Mouse (Mus musculus): ENCODE results near the gene Osbpl11. TPM values are rescaled to one million over a fixed set of nuclear protein-coding genes. Genes with fewer than 3 reads are reported as not detected.

Gene Osbpl11
- polyA plus RNA-seq, 1 experiment from 2014 or later = 19.7 TPM

- H3K9me3 ChIP-seq (ENCODE audit: control insufficient read depth, low read length) = no peaks in the 10 kb centered on the region
- 97% methylated on average over 4 of the region's 4 CpGs for WGBS
- H3K4me2 ChIP-seq (replicated peaks; ENCODE audit: low read depth, low read length) = no peak overlapping the region
- no peak for ATAC-seq (ENCODE audit: low FRiP score)
- H3K27ac ChIP-seq (ENCODE audit: low read depth, low read length) = no peak overlapping the region
- no peak overlapping the region for H3K9ac ChIP-seq (ENCODE audit: low read depth, low read length)
- H3K4me1 ChIP-seq (replicated peaks; ENCODE audit: control insufficient read depth, insufficient read depth, low read length) = no peaks in the 10 kb centered on the region
- peaks cover 2% of the 10 kb centered on the region; the same call in 1 of the 2 replicates for H3K36me3 ChIP-seq (ENCODE audit: control insufficient read depth, insufficient read depth, low read length)
- no peak overlapping the region for H3K4me3 ChIP-seq (ENCODE audit: low read depth, low read length)
- no peaks in the 10 kb centered on the region for H3K27me3 ChIP-seq (ENCODE audit: control insufficient read depth, insufficient read depth, low read length)
- DNase-seq (ENCODE audit: low spot score) = no peak
Measured at GRCm38 (mm10) chr16:33271824-33272223, 87.0 kb downstream of the Osbpl11 start.

DNA sequence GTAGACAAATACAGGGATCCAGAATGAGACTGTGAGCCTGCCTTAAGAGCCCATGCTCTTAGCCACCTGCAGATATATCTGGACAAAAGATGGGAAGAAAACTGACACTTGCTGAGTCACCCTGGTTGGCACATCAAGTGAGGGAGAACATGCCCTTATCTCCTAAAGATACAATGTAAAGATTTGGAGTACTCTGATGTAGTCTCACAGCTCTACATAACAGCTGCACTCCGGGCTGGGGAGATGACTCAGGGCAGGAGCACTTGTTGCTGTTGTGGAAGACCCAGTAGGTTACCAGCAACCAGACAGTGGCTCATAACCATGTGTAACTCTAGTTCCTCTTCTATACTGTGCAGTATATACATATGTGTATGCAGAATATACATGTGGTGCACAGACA, 98.2 kb downstream of the Osbpl11 start:
- no peaks in the 10 kb centered on the region for H3K36me3 ChIP-seq (ENCODE audit: control insufficient read depth, insufficient read depth, low read length)
- DNase-seq (ENCODE audit: low spot score) = no peak

DNA sequence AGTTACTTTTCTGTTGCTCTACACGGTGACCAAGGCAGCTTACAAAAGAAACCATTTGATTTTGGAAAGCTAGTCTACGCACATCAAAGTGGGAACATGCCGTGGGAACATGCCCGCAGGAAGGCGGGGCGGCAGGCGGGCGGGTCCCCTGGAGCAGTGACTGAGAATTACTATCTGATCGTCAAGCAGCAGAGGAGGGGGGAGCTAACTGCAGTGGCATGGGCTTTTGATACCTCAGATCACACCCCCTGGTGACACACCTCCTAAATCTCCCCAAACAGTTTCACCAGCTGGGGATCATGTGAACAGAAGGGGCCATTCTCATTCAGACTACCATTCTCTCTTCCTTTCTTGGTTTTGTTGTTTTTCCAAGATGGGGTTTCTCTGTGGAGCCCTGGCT, 103.7 kb downstream of the Osbpl11 start:
- WGBS = 82% methylated on average over 9 of the region's 9 CpGs
- H3K9ac ChIP-seq (ENCODE audit: low read depth, low read length) = no peak overlapping the region
- peaks cover 17% of the 10 kb centered on the region for H3K36me3 ChIP-seq (ENCODE audit: control insufficient read depth, insufficient read depth, low read length)
- no peak for ATAC-seq (ENCODE audit: low FRiP score)
- H3K9me3 ChIP-seq (ENCODE audit: control insufficient read depth, low read length) = no peaks in the 10 kb centered on the region
- H3K27me3 ChIP-seq (ENCODE audit: control insufficient read depth, insufficient read depth, low read length) = no peaks in the 10 kb centered on the region
- no peak overlapping the region for H3K27ac ChIP-seq (ENCODE audit: low read depth, low read length)
- H3K4me1 ChIP-seq (replicated peaks; ENCODE audit: control insufficient read depth, insufficient read depth, low read length) = no peaks in the 10 kb centered on the region
- DNase-seq (ENCODE audit: low spot score) = no peak
- H3K4me3 ChIP-seq (ENCODE audit: low read depth, low read length) = no peak overlapping the region
- H3K4me2 ChIP-seq (replicated peaks; ENCODE audit: low read depth, low read length) = no peak overlapping the region

More for the DNA sequence above, 98.2 kb downstream of the Osbpl11 start:
- ATAC-seq (ENCODE audit: low FRiP score) = no peak
- 100% methylated on average over 1 of the region's 1 CpGs for WGBS
- no peak overlapping the region for H3K27ac ChIP-seq (ENCODE audit: low read depth, low read length)
- H3K9ac ChIP-seq (ENCODE audit: low read depth, low read length) = no peak overlapping the region
- H3K4me2 ChIP-seq (replicated peaks; ENCODE audit: low read depth, low read length) = no peak overlapping the region
- H3K4me1 ChIP-seq (replicated peaks; ENCODE audit: control insufficient read depth, insufficient read depth, low read length) = no peaks in the 10 kb centered on the region
- H3K4me3 ChIP-seq (ENCODE audit: low read depth, low read length) = no peak overlapping the region
- H3K27me3 ChIP-seq (ENCODE audit: control insufficient read depth, insufficient read depth, low read length) = no peaks in the 10 kb centered on the region
- H3K9me3 ChIP-seq (ENCODE audit: control insufficient read depth, low read length) = no peaks in the 10 kb centered on the region

- peaks cover 23% of the 10 kb centered on the region for H3K36me3 ChIP-seq (ENCODE audit: control insufficient read depth, insufficient read depth, low read length)
Measured at GRCm38 (mm10) chr16:33289981-33290380, 105.1 kb downstream of the Osbpl11 start.

DNA sequence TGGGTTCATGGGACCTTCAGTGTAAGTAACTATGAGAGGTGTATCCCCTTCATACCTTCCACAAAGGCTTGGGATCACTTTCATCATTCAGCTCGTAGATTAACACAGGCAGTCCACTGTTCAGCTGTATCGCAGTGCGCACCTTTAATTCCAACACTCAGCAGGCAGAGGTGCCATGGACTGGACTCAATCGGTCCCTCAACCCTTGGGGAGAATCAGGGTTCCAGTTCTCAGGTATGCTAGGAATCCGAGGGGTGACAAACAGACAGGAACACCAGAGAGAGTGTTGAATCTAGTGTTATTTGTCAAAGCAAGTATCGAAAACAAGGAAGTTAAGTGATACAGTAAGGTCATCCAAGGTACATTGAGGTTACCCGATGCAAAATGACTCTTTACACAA, 107.4 kb downstream of the Osbpl11 start:
- peaks cover 31% of the 10 kb centered on the region for H3K36me3 ChIP-seq (ENCODE audit: control insufficient read depth, insufficient read depth, low read length)
- no peak for DNase-seq (ENCODE audit: low spot score)
- no peak for ATAC-seq (ENCODE audit: low FRiP score)
- H3K9me3 ChIP-seq (ENCODE audit: control insufficient read depth, low read length) = no peaks in the 10 kb centered on the region
- no peaks in the 10 kb centered on the region for H3K27me3 ChIP-seq (ENCODE audit: control insufficient read depth, insufficient read depth, low read length)
- WGBS = 96% methylated on average over 7 of the region's 7 CpGs
- no peaks in the 10 kb centered on the region for H3K4me1 ChIP-seq (replicated peaks; ENCODE audit: control insufficient read depth, insufficient read depth, low read length)
- no peak overlapping the region for H3K4me3 ChIP-seq (ENCODE audit: low read depth, low read length)
- no peak overlapping the region for H3K9ac ChIP-seq (ENCODE audit: low read depth, low read length)
- H3K4me2 ChIP-seq (replicated peaks; ENCODE audit: low read depth, low read length) = no peak overlapping the region
- no peak overlapping the region for H3K27ac ChIP-seq (ENCODE audit: low read depth, low read length)

More at GRCm38 (mm10) chr16:33289981-33290380, 105.1 kb downstream of the Osbpl11 start:
- ATAC-seq (ENCODE audit: low FRiP score) (no peak), DNase-seq (ENCODE audit: low spot score) (no peak)
- H3K9me3 ChIP-seq (ENCODE audit: control insufficient read depth, low read length) = no peaks in the 10 kb centered on the region
- no peak overlapping the region for H3K4me2 ChIP-seq (replicated peaks; ENCODE audit: low read depth, low read length)
- no peak overlapping the region for H3K4me3 ChIP-seq (ENCODE audit: low read depth, low read length)
- H3K27ac ChIP-seq (ENCODE audit: low read depth, low read length) = no peak overlapping the region
- WGBS = 86% methylated on average over 7 of the region's 7 CpGs
- no peaks in the 10 kb centered on the region for H3K4me1 ChIP-seq (replicated peaks; ENCODE audit: control insufficient read depth, insufficient read depth, low read length)
- no peaks in the 10 kb centered on the region for H3K27me3 ChIP-seq (ENCODE audit: control insufficient read depth, insufficient read depth, low read length)
- H3K9ac ChIP-seq (ENCODE audit: low read depth, low read length) = no peak overlapping the region

Other genes with a start within 250 kb of the Osbpl11 start
- 7.7 and 8.0 TPM in 2 replicates for gene Iqcg, start 128.9 kb upstream of the Osbpl11 start, polyA plus RNA-seq (2014; fragmentation: Nextera tagmentation; extraction: Ambion mirVana)
- gene Rpl35a, start 128.6 kb upstream of the Osbpl11 start, polyA plus RNA-seq (2014; fragmentation: Nextera tagmentation; extraction: Ambion mirVana) = 774 and 789 TPM in 2 replicates
- 3.1 and 4.6 TPM in 2 replicates for gene Lmln, start 122.5 kb upstream of the Osbpl11 start, polyA plus RNA-seq (2014; fragmentation: Nextera tagmentation; extraction: Ambion mirVana)
- 77.2 and 87.4 TPM in 2 replicates for gene Snx4, start 66.4 kb downstream of the Osbpl11 start, polyA plus RNA-seq (2014; fragmentation: Nextera tagmentation; extraction: Ambion mirVana)
- gene Zfp148, start 195.8 kb downstream of the Osbpl11 start, polyA plus RNA-seq (2014; fragmentation: Nextera tagmentation; extraction: Ambion mirVana) = 48.8 and 48.9 TPM in 2 replicates

Measured in hindbrain, embryonic 11.5 days (tissue).